Comparison of ENCODE assay signal across 31 mouse cellular contexts in the genomic region with DNA sequence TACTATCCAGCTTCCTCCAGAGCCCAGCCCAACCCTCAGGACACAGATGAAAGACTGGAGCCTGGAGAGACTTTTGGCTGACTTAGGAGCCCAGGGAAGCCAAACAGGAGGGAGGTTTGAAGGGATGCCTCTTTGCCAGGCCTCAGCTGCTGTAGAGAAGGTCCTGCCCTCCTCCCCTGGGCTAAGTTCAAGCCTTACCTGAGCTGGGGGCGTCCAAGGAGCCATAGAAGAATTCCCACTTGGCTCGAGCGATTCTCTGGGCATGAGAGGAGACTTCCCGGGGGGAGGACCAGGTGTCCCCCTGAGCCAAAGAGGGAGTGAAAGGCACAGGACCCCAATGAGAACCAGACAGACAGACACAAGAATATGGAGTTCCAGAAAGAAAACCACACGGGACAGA. TPM values are rescaled to one million over a fixed set of nuclear protein-coding genes. Genes with fewer than 3 reads are reported as not detected.
A peak's percentile ranks its signal among the peaks of the same experiment; 100 is the strongest.
DNase-seq lines count a peak whose midpoint lies in the region; ATAC-seq and TF ChIP-seq lines count a peak whose summit lies in the region.
"Had no signal": no experiment of that assay in that cellular context is flagged by ENCODE, and none has a peak within 500 bp of the region (broad histone marks: within the 10 kb centered on the region; RNA-seq: fewer than 3 reads in every experiment).

No protein-coding gene starts in this region.

- H3K9me3 ChIP-seq in hindbrain, embryonic 14.5 days (ENCODE audit: control insufficient read depth, low read length): no peaks in the 10 kb centered on the region
- no peaks in the 10 kb centered on the region for H3K9me3 ChIP-seq in hindbrain, postnatal 0 days (ENCODE audit: low read length)
- H3K9me3 ChIP-seq in midbrain, embryonic 14.5 days (ENCODE audit: control insufficient read depth, low read length): no peaks in the 10 kb centered on the region
- no peaks in the 10 kb centered on the region for H3K9me3 ChIP-seq in midbrain, embryonic 16.5 days (replicated peaks; ENCODE audit: control insufficient read depth, low read length, poor library complexity, severe bottlenecking)
- H3K9me3 ChIP-seq: embryonic facial prominence, embryonic 10.5 days; embryonic facial prominence, embryonic 15.5 days; forebrain, embryonic 12.5 days; limb, embryonic 10.5 days; limb, embryonic 15.5 days; liver, embryonic 13.5 days; megakaryocyte, embryonic 14.5 days had no signal

- ATAC-seq in cerebellum, adult (ENCODE audit: insufficient number of reproducible peaks, low FRiP score, low TSS enrichment): no peak
- ATAC-seq in hindbrain, embryonic 14.5 days (ENCODE audit: low FRiP score): no peak
- ATAC-seq in hindbrain, postnatal 0 days: no peak
- no peak for ATAC-seq in midbrain, embryonic 14.5 days (ENCODE audit: low FRiP score, low TSS enrichment)
- no peak for ATAC-seq in midbrain, embryonic 16.5 days
- ATAC-seq: CD4-positive, CD25-positive, alpha-beta regulatory T cell, adult 4 months; inflammation-experienced regulatory T-cells, adult 6 months; lung, postnatal 0 days had no signal

- peaks cover 28% of the 10 kb centered on the region for H3K27me3 ChIP-seq in hindbrain, embryonic 14.5 days (ENCODE audit: control insufficient read depth, insufficient read depth, low read length)
- H3K27me3 ChIP-seq in hindbrain, postnatal 0 days (ENCODE audit: insufficient read depth, low read length): no peaks in the 10 kb centered on the region
- H3K27me3 ChIP-seq in midbrain, embryonic 14.5 days (ENCODE audit: control insufficient read depth, insufficient read depth, low read length): 0 out of 2 replicates have a peak, but pooled peaks cover 6% of the 10 kb centered on the region
- no peaks in the 10 kb centered on the region; the same call in 1 of the 2 replicates for H3K27me3 ChIP-seq in midbrain, embryonic 16.5 days (ENCODE audit: control insufficient read depth, insufficient read depth, low read depth, low read length)

- no peak overlapping the region for H3K27ac ChIP-seq in hindbrain, embryonic 14.5 days
- no peak overlapping the region for H3K27ac ChIP-seq in hindbrain, postnatal 0 days
- H3K27ac ChIP-seq in midbrain, embryonic 14.5 days (replicated peaks; ENCODE audit: low read depth, low read length): no peak overlapping the region
- H3K27ac ChIP-seq in midbrain, embryonic 16.5 days (ENCODE audit: low read length): no peak overlapping the region
- H3K27ac ChIP-seq: embryonic facial prominence, embryonic 10.5 days; embryonic facial prominence, embryonic 15.5 days; forebrain, embryonic 12.5 days; limb, embryonic 10.5 days; limb, embryonic 15.5 days; liver, embryonic 13.5 days; stomach, postnatal 0 days had no signal

- H3K4me3 ChIP-seq in hindbrain, embryonic 14.5 days (replicated peaks; ENCODE audit: low read length): no peak overlapping the region
- H3K4me3 ChIP-seq in hindbrain, postnatal 0 days (ENCODE audit: low read length): no peak overlapping the region
- H3K4me3 ChIP-seq in midbrain, embryonic 14.5 days (replicated peaks; ENCODE audit: low read depth, low read length): no peak overlapping the region
- H3K4me3 ChIP-seq in midbrain, embryonic 16.5 days (ENCODE audit: low read depth, low read length): no peak overlapping the region
- H3K4me3 ChIP-seq: embryonic facial prominence, embryonic 10.5 days; embryonic facial prominence, embryonic 15.5 days; forebrain, embryonic 12.5 days; limb, embryonic 10.5 days; limb, embryonic 15.5 days; liver, embryonic 13.5 days; megakaryocyte, embryonic 14.5 days had no signal

- DNase-seq in cerebellum, adult 9-11 months: peak; percentile 58
- no peak for DNase-seq in hindbrain, embryonic 14.5 days (ENCODE audit: low spot score)
- DNase-seq in hindbrain, postnatal 0 days (ENCODE audit: low spot score): no peak
- no peak for DNase-seq in midbrain, embryonic 14.5 days
- no peak for DNase-seq in thymus, postnatal 14 days
- DNase-seq: adrenal gland, postnatal 14 days; gastrocnemius, postnatal 25 days; heart, adult 18-20 months; heart, postnatal 36 days; kidney, adult 11 months; kidney, postnatal 14 days; layer of hippocampus, adult 9-11 months; liver, embryonic 13.5 days; lung, adult 18-20 months; right cerebral cortex, postnatal 25 days; spleen, adult 18-20 months; thymus, adult 18-20 months; thymus, postnatal 36 days had no signal

- peak overlapping the region; percentile 100; the same call in 1 of the 2 replicates for H3K4me2 ChIP-seq in hindbrain, embryonic 14.5 days (replicated peaks)
- H3K4me2 ChIP-seq in hindbrain, postnatal 0 days (ENCODE audit: low read depth, low read length): no peak overlapping the region
- 0 out of 2 replicates have a peak overlapping the region, but pooled peaks have one; percentile 10 for H3K4me2 ChIP-seq in midbrain, embryonic 14.5 days (ENCODE audit: low read length)
- peak overlapping the region; percentile 17; the same call in 1 of the 2 replicates for H3K4me2 ChIP-seq in midbrain, embryonic 16.5 days (ENCODE audit: low read length)
- H3K4me2 ChIP-seq: embryonic facial prominence, embryonic 15.5 days; forebrain, embryonic 12.5 days; heart, embryonic 11.5 days; limb, embryonic 15.5 days; liver, embryonic 13.5 days had no signal

- H3K4me1 ChIP-seq in hindbrain, embryonic 14.5 days (replicated peaks; ENCODE audit: control insufficient read depth, insufficient read depth, low read length): peaks cover 67% of the 10 kb centered on the region
- H3K4me1 ChIP-seq in hindbrain, postnatal 0 days (ENCODE audit: insufficient read depth, low read length): peaks cover 28% of the 10 kb centered on the region
- H3K4me1 ChIP-seq in midbrain, embryonic 14.5 days (ENCODE audit: control insufficient read depth, insufficient read depth, low read length): peaks cover 52% of the 10 kb centered on the region
- H3K4me1 ChIP-seq in midbrain, embryonic 16.5 days (ENCODE audit: control insufficient read depth, insufficient read depth, low read length): peaks cover 72% of the 10 kb centered on the region

- no peak for TF ChIP-seq CTCF in hindbrain, postnatal 0 days (IDR thresholded peaks at IDR 0.05; ENCODE audit: low read depth)

- H3K9ac ChIP-seq in hindbrain, embryonic 14.5 days: no peak overlapping the region
- no peak overlapping the region for H3K9ac ChIP-seq in hindbrain, postnatal 0 days (replicated peaks; ENCODE audit: low read length)
- no peak overlapping the region; the same call in 1 of the 2 replicates for H3K9ac ChIP-seq in midbrain, embryonic 14.5 days (replicated peaks; ENCODE audit: low read length)
- H3K9ac ChIP-seq in midbrain, embryonic 16.5 days (ENCODE audit: low read depth, low read length): no peak overlapping the region
- H3K9ac ChIP-seq: embryonic facial prominence, embryonic 15.5 days; forebrain, embryonic 12.5 days; limb, embryonic 15.5 days; liver, embryonic 13.5 days had no signal

- H3K36me3 ChIP-seq in hindbrain, embryonic 14.5 days (replicated peaks; ENCODE audit: control insufficient read depth, insufficient read depth): 0 out of 2 replicates have a peak, but pooled peaks cover 4% of the 10 kb centered on the region
- H3K36me3 ChIP-seq in hindbrain, postnatal 0 days (ENCODE audit: insufficient read depth, low read length): no peaks in the 10 kb centered on the region
- peaks cover 5% of the 10 kb centered on the region; the same call in 1 of the 2 replicates for H3K36me3 ChIP-seq in midbrain, embryonic 14.5 days (ENCODE audit: control insufficient read depth, insufficient read depth, low read length)
- no peaks in the 10 kb centered on the region for H3K36me3 ChIP-seq in midbrain, embryonic 16.5 days (ENCODE audit: control insufficient read depth, insufficient read depth, low read length)
- H3K36me3 ChIP-seq: embryonic facial prominence, embryonic 10.5 days; embryonic facial prominence, embryonic 15.5 days; forebrain, embryonic 12.5 days; limb, embryonic 10.5 days; limb, embryonic 15.5 days; liver, embryonic 13.5 days had no signal

- 68% methylated on average over 5 of the region's 5 CpGs for WGBS in hindbrain, embryonic 14.5 days
- WGBS in hindbrain, postnatal 0 days: 81% methylated on average over 5 of the region's 5 CpGs
- WGBS in midbrain, embryonic 14.5 days: 76% methylated on average over 5 of the region's 5 CpGs
- 75% methylated on average over 5 of the region's 5 CpGs for WGBS in midbrain, embryonic 16.5 days

RNA-seq across cellular contexts. Expression of gene Psd, which starts 3.2 kb away (rescaled TPM):
- 131 and 152 TPM in 2 replicates for polyA plus RNA-seq in hindbrain, embryonic 14.5 days (2014; fragmentation: Nextera tagmentation; extraction: Ambion mirVana)
- 380 and 396 TPM in 2 replicates for total RNA-seq in hindbrain, postnatal 0 days (2014; rRNA removed)
- polyA plus RNA-seq in hindbrain, postnatal 0 days (2015; fragmentation: Nextera tagmentation; extraction: Ambion mirVana): 115 and 123 TPM in 2 replicates
- polyA plus RNA-seq in midbrain, embryonic 14.5 days (2014; fragmentation: Nextera tagmentation; extraction: Ambion mirVana): 112 and 144 TPM in 2 replicates
- 129 and 146 TPM in 2 replicates for polyA plus RNA-seq in midbrain, embryonic 16.5 days (2015; fragmentation: Nextera tagmentation; extraction: Ambion mirVana)

RNA-seq across cellular contexts. Expression of gene Fbxl15, which starts 4.3 kb away (rescaled TPM):
- 45.5 and 49.1 TPM in 2 replicates for polyA plus RNA-seq in hindbrain, embryonic 14.5 days (2014; fragmentation: Nextera tagmentation; extraction: Ambion mirVana)
- total RNA-seq in hindbrain, postnatal 0 days (2014; rRNA removed): 69.1 and 71.4 TPM in 2 replicates
- polyA plus RNA-seq in hindbrain, postnatal 0 days (2015; fragmentation: Nextera tagmentation; extraction: Ambion mirVana): 53.3 and 54.2 TPM in 2 replicates
- polyA plus RNA-seq in midbrain, embryonic 14.5 days (2014; fragmentation: Nextera tagmentation; extraction: Ambion mirVana): 45.8 and 53.5 TPM in 2 replicates
- 49.5 and 51.3 TPM in 2 replicates for polyA plus RNA-seq in midbrain, embryonic 16.5 days (2015; fragmentation: Nextera tagmentation; extraction: Ambion mirVana)

RNA-seq across cellular contexts. Expression of gene Cuedc2, which starts 14.8 kb away (rescaled TPM):
- 318 and 321 TPM in 2 replicates for polyA plus RNA-seq in hindbrain, embryonic 14.5 days (2014; fragmentation: Nextera tagmentation; extraction: Ambion mirVana)
- 125 and 134 TPM in 2 replicates for total RNA-seq in hindbrain, postnatal 0 days (2014; rRNA removed)
- polyA plus RNA-seq in hindbrain, postnatal 0 days (2015; fragmentation: Nextera tagmentation; extraction: Ambion mirVana): 312 and 326 TPM in 2 replicates
- polyA plus RNA-seq in midbrain, embryonic 14.5 days (2014; fragmentation: Nextera tagmentation; extraction: Ambion mirVana): 300 and 307 TPM in 2 replicates
- 313 and 332 TPM in 2 replicates for polyA plus RNA-seq in midbrain, embryonic 16.5 days (2015; fragmentation: Nextera tagmentation; extraction: Ambion mirVana)

RNA-seq across cellular contexts. Expression of gene Mfsd13a, which starts 17.2 kb away (rescaled TPM):
- 9.9 and 10.0 TPM in 2 replicates for polyA plus RNA-seq in hindbrain, embryonic 14.5 days (2014; fragmentation: Nextera tagmentation; extraction: Ambion mirVana)
- total RNA-seq in hindbrain, postnatal 0 days (2014; rRNA removed): 7.5 and 12.3 TPM in 2 replicates
- polyA plus RNA-seq in hindbrain, postnatal 0 days (2015; fragmentation: Nextera tagmentation; extraction: Ambion mirVana): 9.9 and 10.5 TPM in 2 replicates
- 7.2 and 7.7 TPM in 2 replicates for polyA plus RNA-seq in midbrain, embryonic 14.5 days (2014; fragmentation: Nextera tagmentation; extraction: Ambion mirVana)
- 10.7 and 11.8 TPM in 2 replicates for polyA plus RNA-seq in midbrain, embryonic 16.5 days (2015; fragmentation: Nextera tagmentation; extraction: Ambion mirVana)

RNA-seq across cellular contexts. Expression of gene Nfkb2, which starts 19.6 kb away (rescaled TPM):
- polyA plus RNA-seq in hindbrain, embryonic 14.5 days (2014; fragmentation: Nextera tagmentation; extraction: Ambion mirVana): 1.9 and 2.8 TPM in 2 replicates
- 3.5 and 4.7 TPM in 2 replicates for total RNA-seq in hindbrain, postnatal 0 days (2014; rRNA removed)
- polyA plus RNA-seq in hindbrain, postnatal 0 days (2015; fragmentation: Nextera tagmentation; extraction: Ambion mirVana): 1.7 and 1.9 TPM in 2 replicates
- 1.6 and 2.1 TPM in 2 replicates for polyA plus RNA-seq in midbrain, embryonic 14.5 days (2014; fragmentation: Nextera tagmentation; extraction: Ambion mirVana)
- polyA plus RNA-seq in midbrain, embryonic 16.5 days (2015; fragmentation: Nextera tagmentation; extraction: Ambion mirVana): 1.3 and 1.5 TPM in 2 replicates
